Mouse (Mus musculus) heart, adult 2 months (tissue): ENCODE results near the gene Gm43191.

Experiments used
- EP300 ChIP-seq: fragments of 200-500 bp; IDR thresholded peaks from 2 replicates; pipeline ENCODE4 v1.6.1; 2011; ENCODE audit warnings: low read depth, low read length, control low read depth; ENCODE audit not compliant: insufficient read depth
- POLR2A ChIP-seq: fragments of 200-500 bp; IDR thresholded peaks from 2 replicates; pipeline ENCODE4 v1.6.1; 2011; ENCODE audit warnings: mild to moderate bottlenecking, low read depth, low read length, control low read depth; ENCODE audit not compliant: insufficient read depth

DNA sequence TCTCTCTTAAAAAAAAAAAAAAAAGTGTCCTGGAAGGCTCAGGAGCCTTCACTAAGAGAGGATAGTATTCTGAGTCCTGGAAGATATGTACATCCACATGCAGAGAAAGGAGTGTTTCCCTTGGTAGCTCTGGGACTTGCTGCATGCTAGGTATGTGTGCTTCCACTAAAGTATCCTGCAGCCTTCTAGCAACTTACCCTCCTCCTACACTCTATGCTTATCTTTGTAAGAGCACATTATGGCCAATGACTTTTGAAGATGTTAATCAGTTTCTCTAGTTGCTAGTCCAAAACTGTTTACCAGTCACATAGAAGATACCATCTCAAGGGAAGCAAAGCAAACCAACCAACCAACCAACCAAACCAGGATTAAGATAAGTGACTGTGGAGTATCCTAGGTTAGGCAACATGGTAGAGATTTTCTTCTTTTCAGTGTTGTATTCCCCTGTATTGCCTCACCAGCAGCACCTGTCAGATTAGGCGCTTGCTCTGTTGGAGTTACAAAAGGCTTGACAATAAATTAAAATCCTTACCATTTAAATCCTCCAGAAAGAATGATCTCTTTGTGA is 24.7 kb upstream of the Gm43191 start:
- TF ChIP-seq EP300 (no peak), POLR2A (no peak)
